Mouse (Mus musculus): ENCODE data around the gene Pitpnm2. TPM values are rescaled to one million over a fixed set of nuclear protein-coding genes. Genes with fewer than 3 reads are reported as not detected.

Pitpnm2 gene
- total and polyA plus RNA-seq, 3 experiments, result 7.0 to 22.2 TPM; not detected in 1

- H3K79me2 ChIP-seq (ENCODE audit: control insufficient read depth, insufficient read depth, low read length, poor library complexity), result no peaks in the 10 kb centered on the region
- DNase-seq (ENCODE audit: low read depth, low spot score), result no peak
- H3K27ac ChIP-seq (ENCODE audit: control insufficient read depth, low read depth, low read length), result no peak overlapping the region
- H3K9me3 ChIP-seq (replicated peaks; ENCODE audit: insufficient read depth, low read length), result no peaks in the 10 kb centered on the region
- H3K4me3 ChIP-seq (ENCODE audit: control insufficient read depth in 1 of 2, insufficient read depth in 1 of 2, low read depth in 2 of 2, low read length in 2 of 2), result no peak overlapping the region
- peaks cover 0 to 3% of the 10 kb centered on the region in 2 experiments; a peak in 2 of 4 replicates for H3K36me3 ChIP-seq (ENCODE audit: control insufficient read depth in 1 of 2, insufficient read depth in 2 of 2, low read length in 2 of 2)
- H3K27me3 ChIP-seq (ENCODE audit: control insufficient read depth in 1 of 2, insufficient read depth in 2 of 2, low read length in 2 of 2), result no peaks in the 10 kb centered on the region
- no peak overlapping the region for H3K9ac ChIP-seq (ENCODE audit: control insufficient read depth, low read depth, low read length, poor library complexity, severe bottlenecking)
- TF ChIP-seq MEF2A (IDR thresholded peaks at IDR 0.05; ENCODE audit: extremely low read depth, insufficient replicate concordance, low read depth, low read length, poor library complexity, severe bottlenecking) (no peak), GABPA (IDR thresholded peaks at IDR 0.05; ENCODE audit: low read depth, low read length) (no peak), RCOR1 (IDR thresholded peaks at IDR 0.05; ENCODE audit: low read depth, low read length) (no peak), TBP (IDR thresholded peaks at IDR 0.05; ENCODE audit: low read depth, low read length) (no peak), HCFC1 (IDR thresholded peaks at IDR 0.05; ENCODE audit: low read depth, low read length) (no peak), ELF1 (IDR thresholded peaks at IDR 0.05; ENCODE audit: low read depth, low read length) (no peak), BHLHE40 (IDR thresholded peaks at IDR 0.05; ENCODE audit: borderline replicate concordance, low read depth, low read length) (no peak), POLR2AphosphoS5 (IDR thresholded peaks at IDR 0.05; ENCODE audit: borderline replicate concordance, low read depth, low read length) (no peak), MYC (IDR thresholded peaks at IDR 0.05; ENCODE audit: low read depth, low read length) (no peak)
- H3K4me1 ChIP-seq (ENCODE audit: control insufficient read depth in 1 of 2, insufficient read depth in 2 of 2, low read length in 2 of 2), result no peaks in the 10 kb centered on the region
Observed at GRCm38 (mm10) chr5:124296475-124296874, 46.9 kb upstream of the Pitpnm2 start.

DNA sequence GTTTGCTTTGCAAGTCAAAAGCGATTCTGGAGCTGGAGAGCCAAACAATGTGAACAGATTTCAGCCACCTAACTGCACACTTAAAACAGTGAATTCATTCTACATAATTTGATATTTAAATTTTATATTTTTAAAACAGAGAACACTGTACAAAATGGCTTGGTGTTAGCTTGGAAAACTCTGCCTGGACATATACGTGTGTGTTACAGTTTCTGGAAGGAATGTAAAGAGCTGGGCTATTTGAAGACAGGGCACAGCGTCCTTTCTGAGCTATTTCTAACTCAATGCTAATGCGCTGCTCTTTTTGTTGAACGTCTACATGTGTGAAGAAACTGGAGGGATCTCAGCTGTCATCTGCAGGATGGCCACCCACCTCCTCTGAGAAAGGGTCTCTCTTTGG, 44.4 kb upstream of the Pitpnm2 start:
- Histone ChIP-seq H3K27me3 (ENCODE audit: control insufficient read depth in 1 of 2, insufficient read depth in 2 of 2, low read length in 2 of 2) (no peaks in the 10 kb centered on the region), H3K36me3 (ENCODE audit: control insufficient read depth in 1 of 2, insufficient read depth in 2 of 2, low read length in 2 of 2) (peaks cover 0 to 5% of the 10 kb centered on the region in 2 experiments; a peak in 2 of 4 replicates), H3K9me3 (replicated peaks; ENCODE audit: insufficient read depth, low read length) (no peaks in the 10 kb centered on the region), H3K79me2 (ENCODE audit: control insufficient read depth, insufficient read depth, low read length, poor library complexity) (no peaks in the 10 kb centered on the region), H3K4me1 (ENCODE audit: control insufficient read depth in 1 of 2, insufficient read depth in 2 of 2, low read length in 2 of 2) (no peaks in the 10 kb centered on the region), H3K9ac (ENCODE audit: control insufficient read depth, low read depth, low read length, poor library complexity, severe bottlenecking) (no peak overlapping the region), H3K4me3 (ENCODE audit: control insufficient read depth in 1 of 2, insufficient read depth in 1 of 2, low read depth in 2 of 2, low read length in 2 of 2) (no peak overlapping the region), H3K27ac (ENCODE audit: control insufficient read depth, low read depth, low read length) (no peak overlapping the region)
- no peak for TF ChIP-seq MAZ (IDR thresholded peaks at IDR 0.05; ENCODE audit: low read depth, low read length)
- TF ChIP-seq CHD1 (IDR thresholded peaks at IDR 0.05; ENCODE audit: low read depth, low read length), result no peak
- TF ChIP-seq ETS1 (IDR thresholded peaks at IDR 0.05; ENCODE audit: low read depth, low read length), result no peak
- TF ChIP-seq ELF1 (IDR thresholded peaks at IDR 0.05; ENCODE audit: low read depth, low read length), result no peak
- no peak for TF ChIP-seq ZC3H11A (IDR thresholded peaks at IDR 0.05; ENCODE audit: low read depth, low read length)
- no peak for TF ChIP-seq POLR2AphosphoS2 (IDR thresholded peaks at IDR 0.05; ENCODE audit: low read length)
- no peak for TF ChIP-seq CTCF (IDR thresholded peaks at IDR 0.05 in 2 of 3, conservative IDR thresholded peaks at IDR 0.05 in 1 of 3; ENCODE audit: control insufficient read depth in 1 of 3, insufficient read depth in 1 of 3, low read depth in 2 of 3, low read length in 3 of 3, poor library complexity in 1 of 3, severe bottlenecking in 1 of 3)
- TF ChIP-seq USF2 (IDR thresholded peaks at IDR 0.05; ENCODE audit: borderline replicate concordance in 1 of 2, insufficient read depth in 1 of 2, low read depth in 1 of 2, low read length in 2 of 2), result no peak
- TF ChIP-seq SIN3A (IDR thresholded peaks at IDR 0.05; ENCODE audit: low read length), result no peak
- no peak for TF ChIP-seq MYC (IDR thresholded peaks at IDR 0.05; ENCODE audit: low read depth, low read length)
- TF ChIP-seq TCF12 (IDR thresholded peaks at IDR 0.05; ENCODE audit: low read depth, low read length), result no peak
- no peak for TF ChIP-seq MXI1 (IDR thresholded peaks at IDR 0.05; ENCODE audit: low read depth, low read length)
- no peak for TF ChIP-seq POLR2AphosphoS5 (IDR thresholded peaks at IDR 0.05; ENCODE audit: borderline replicate concordance, low read depth, low read length)
- DNase-seq (ENCODE audit: low read depth, low spot score), result no peak

Measured in MEL (cell line).